Mouse (Mus musculus) forebrain, embryonic 15.5 days (tissue): Measurements from ENCODE around the gene Arhgap31. TPM values are rescaled to one million over a fixed set of nuclear protein-coding genes. Genes with fewer than 3 reads are reported as not detected.

ENCODE experiments used
- ATAC-seq: fragments of 200-750 bp; cut with Nextera tagmentation; replicated peaks from 2 replicates; pipeline ENCODE4 v1.8.0; 2017; ENCODE audit warnings: mild to moderate bottlenecking, moderate TSS enrichment, moderate library complexity
- H3K27ac ChIP-seq: fragments of 300-500 bp; sonication (generic); replicated peaks from 2 replicates; pipeline ENCODE4 v1.5.1; 2015; ENCODE audit warnings: mild to moderate bottlenecking, inconsistent platforms
- H3K27me3 ChIP-seq: fragments of 300-500 bp; sonication (generic); 2 replicates; pipeline ENCODE4 v1.6.1; 2015; ENCODE audit warnings: inconsistent platforms
- H3K36me3 ChIP-seq: fragments of 300-500 bp; sonication (generic); 2 replicates; pipeline ENCODE4 v1.6.1; 2015; ENCODE audit warnings: mild to moderate bottlenecking, inconsistent platforms
- H3K4me1 ChIP-seq: fragments of 300-500 bp; sonication (generic); 2 replicates; pipeline ENCODE4 v1.6.1; 2015; ENCODE audit warnings: inconsistent platforms
- H3K4me2 ChIP-seq: fragments of 300-500 bp; sonication (generic); replicated peaks from 2 replicates; pipeline ENCODE4 v1.6.1; 2015; ENCODE audit warnings: mild to moderate bottlenecking, inconsistent platforms
- H3K4me3 ChIP-seq: fragments of 300-500 bp; sonication (generic); 2 replicates; pipeline ENCODE4 v1.5.1; 2015; ENCODE audit warnings: mild to moderate bottlenecking, inconsistent platforms
- H3K9ac ChIP-seq: fragments of 300-500 bp; sonication (generic); replicated peaks from 2 replicates; pipeline ENCODE4 v1.6.1; 2015; ENCODE audit warnings: mild to moderate bottlenecking, inconsistent platforms
- H3K9me3 ChIP-seq: fragments of 300-500 bp; sonication (generic); 2 replicates; pipeline ENCODE4 v1.6.1; 2016; ENCODE audit warnings: inconsistent platforms
- WGBS: fragments of 180-500 bp; shearing (Covaris S2); methylation state at CpG from one replicate; pipeline ENCODE4 v1.1.7; 2015; ENCODE audit warnings: mixed read lengths; 5-methylcytosine and 5-hydroxymethylcytosine counted together
- polyA plus RNA-seq: library from polyadenylated mRNA; unstranded; fragments of >200 nt; fragmentation: Nextera tagmentation; extraction: Ambion mirVana; gene quantifications from 2 replicates; pipeline ENCODE4 v1.2.1, GENCODE M21; 2015

The Arhgap31 gene
- polyA plus RNA-seq, 1 experiment from 2014 or later = 3.4 TPM

DNA sequence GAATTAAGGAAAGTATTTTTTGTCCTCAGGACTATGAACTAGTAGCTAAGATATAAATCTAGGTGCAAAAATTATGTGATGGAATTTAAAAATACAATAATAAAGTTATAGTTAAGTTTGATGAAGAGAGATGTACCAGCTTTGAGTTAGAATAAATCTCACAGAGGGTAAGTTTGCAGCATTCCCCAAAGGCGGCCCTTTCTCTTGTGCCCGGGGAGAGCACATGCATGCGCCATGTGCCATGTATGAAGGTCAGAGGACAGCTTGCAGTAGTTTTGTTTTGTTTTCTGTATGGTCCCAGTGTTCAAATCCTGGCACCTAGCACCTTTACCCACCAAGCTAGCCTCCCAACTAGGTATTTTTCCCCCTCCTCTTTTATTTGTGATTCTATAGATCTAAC lies 141.6 kb downstream of the Arhgap31 start:
- H3K4me3 ChIP-seq = no peak overlapping the region
- H3K27me3 ChIP-seq = no peaks in the 10 kb centered on the region
- H3K27ac ChIP-seq = no peak overlapping the region
- H3K36me3 ChIP-seq = peaks cover 43% of the 10 kb centered on the region
- WGBS = 97% methylated on average over 3 of the region's 3 CpGs
- no peaks in the 10 kb centered on the region for H3K4me1 ChIP-seq
- no peak overlapping the region for H3K4me2 ChIP-seq
- H3K9ac ChIP-seq = no peak overlapping the region
- ATAC-seq = no peak
- no peaks in the 10 kb centered on the region for H3K9me3 ChIP-seq

DNA sequence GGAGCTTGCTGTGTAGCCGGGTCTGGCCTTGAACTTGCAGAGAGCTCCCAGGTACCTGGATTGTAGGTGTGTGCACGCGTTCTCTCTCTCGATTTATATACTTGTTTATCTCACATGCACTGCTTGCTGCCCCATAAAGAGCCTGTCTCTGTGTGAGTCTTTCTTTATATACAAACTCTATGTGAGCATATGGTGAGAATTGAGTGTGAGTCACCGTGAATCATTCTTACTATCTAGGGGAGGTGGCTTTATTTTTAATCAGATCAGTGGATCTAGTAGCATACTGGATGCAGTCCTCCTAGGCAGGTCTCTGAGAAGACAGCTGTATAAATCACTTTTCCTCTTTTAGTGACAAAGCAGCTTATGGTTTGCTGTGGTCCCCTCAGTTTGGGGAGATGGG lies 144.9 kb downstream of the Arhgap31 start:
- no peak for ATAC-seq
- WGBS = 93% methylated on average over 5 of the region's 5 CpGs
- peaks cover 34% of the 10 kb centered on the region for H3K36me3 ChIP-seq

GRCm38 (mm10) chr16:38563516-38563915 lies 149.6 kb downstream of the Arhgap31 start:
- Histone ChIP-seq H3K4me3 (peak overlapping the region; percentile 93), H3K4me2 (peak overlapping the region; percentile 72), H3K9ac (peak overlapping the region; percentile 86; the same call in 1 of the 2 replicates), H3K9me3 (no peaks in the 10 kb centered on the region), H3K36me3 (peaks cover 13% of the 10 kb centered on the region), H3K27ac (no peak overlapping the region), H3K4me1 (peaks cover 26% of the 10 kb centered on the region), H3K27me3 (no peaks in the 10 kb centered on the region)
- WGBS = 45% methylated on average over 10 of the region's 10 CpGs
- no peak for ATAC-seq

More for the DNA sequence above, 144.9 kb downstream of the Arhgap31 start:
- Histone ChIP-seq H3K4me1 (peaks cover 21% of the 10 kb centered on the region), H3K9me3 (no peaks in the 10 kb centered on the region), H3K9ac (no peak overlapping the region), H3K27me3 (no peaks in the 10 kb centered on the region), H3K4me3 (no peak overlapping the region), H3K27ac (no peak overlapping the region), H3K4me2 (no peak overlapping the region)

- Histone ChIP-seq H3K27me3 (no peaks in the 10 kb centered on the region), H3K27ac (peak overlapping the region; percentile 79), H3K4me2 (peak overlapping the region; percentile 72), H3K4me1 (peaks cover 26% of the 10 kb centered on the region), H3K9me3 (no peaks in the 10 kb centered on the region), H3K9ac (peak overlapping the region; percentile 86), H3K36me3 (peaks cover 11% of the 10 kb centered on the region; the same call in 1 of the 2 replicates), H3K4me3 (peak overlapping the region; percentile 93)
- ATAC-seq = peak; percentile 79
- 1% methylated on average over 25 of the region's 25 CpGs for WGBS
Observed at GRCm38 (mm10) chr16:38562968-38563327, 150.1 kb downstream of the Arhgap31 start.

DNA sequence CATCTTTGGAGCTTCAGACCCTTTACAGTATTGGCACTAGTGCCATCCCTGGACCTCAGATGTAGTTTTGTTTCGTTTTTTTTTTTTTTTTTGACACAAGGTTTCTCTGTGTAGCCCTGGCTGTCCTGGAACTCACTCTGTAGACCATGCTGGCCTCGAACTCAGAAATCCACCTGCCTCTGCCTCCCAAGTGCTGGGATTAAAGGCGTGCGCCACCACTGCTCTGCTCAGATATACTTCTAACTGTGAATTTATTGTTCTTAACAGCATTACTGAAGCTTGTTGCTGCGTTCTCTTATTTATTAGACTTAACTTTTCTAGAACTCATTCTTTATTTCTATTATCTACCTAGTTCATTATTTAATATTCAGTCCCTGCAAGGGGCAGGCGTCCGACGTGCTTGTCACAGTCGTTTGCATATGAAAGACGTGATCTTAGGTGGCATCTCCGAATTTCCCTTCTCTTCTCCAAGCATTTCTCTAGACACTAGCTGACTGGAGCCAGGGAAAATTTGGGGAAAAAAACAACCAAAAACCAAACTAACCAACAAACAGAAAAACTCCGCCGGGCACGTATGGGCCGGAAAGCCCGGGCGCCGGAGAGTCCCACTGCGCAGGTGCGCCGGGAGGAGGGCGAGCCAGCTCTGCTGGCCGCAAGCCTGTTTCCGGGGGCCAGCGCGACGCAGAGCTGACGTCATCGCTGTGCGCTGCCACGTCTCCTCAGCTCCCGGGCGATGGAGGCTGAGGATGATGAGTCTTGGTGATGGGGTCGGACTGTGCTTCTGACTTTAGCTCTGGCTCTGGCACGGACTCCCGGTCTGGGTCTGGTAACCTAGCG lies 150.7 kb downstream of the Arhgap31 start:
- peak; percentile 96 for ATAC-seq
- H3K27me3 ChIP-seq = no peaks in the 10 kb centered on the region
- H3K9me3 ChIP-seq = no peaks in the 10 kb centered on the region
- H3K4me2 ChIP-seq = peak overlapping the region; percentile 72
- H3K9ac ChIP-seq = peak overlapping the region; percentile 86
- H3K36me3 ChIP-seq = peaks cover 11% of the 10 kb centered on the region; the same call in 1 of the 2 replicates
- H3K4me3 ChIP-seq = peak overlapping the region; percentile 93
- 7% methylated on average over 37 of the region's 37 CpGs for WGBS
- peaks cover 26% of the 10 kb centered on the region for H3K4me1 ChIP-seq
- peak overlapping the region; percentile 79 for H3K27ac ChIP-seq

GRCm38 (mm10) chr16:38558221-38558748 lies 154.8 kb downstream of the Arhgap31 start, which contains the start of gene Tmem39a:
Gene Tmem39a, plus strand, starts transcription at chr16:38558698.
- Histone ChIP-seq H3K27ac (no peak within 1 kb of the TSS), H3K9ac (no peak within 1 kb of the TSS), H3K36me3 (no peaks in the 10 kb centered on the region), H3K9me3 (no peaks in the 10 kb centered on the region), H3K4me1 (peaks cover 6% of the 10 kb centered on the region), H3K4me2 (no peak within 1 kb of the TSS), H3K27me3 (peaks cover 9% of the 10 kb centered on the region; the same call in 1 of the 2 replicates), H3K4me3 (no peak within 1 kb of the TSS)
- 82% methylated on average over 3 of the region's 3 CpGs for WGBS
- ATAC-seq = no peak

GRCm38 (mm10) chr16:38555988-38556387 lies 157.1 kb downstream of the Arhgap31 start:
- ATAC-seq = no peak
- no peak overlapping the region for H3K4me3 ChIP-seq
- no peaks in the 10 kb centered on the region for H3K4me1 ChIP-seq
- WGBS = 88% methylated on average over 3 of the region's 3 CpGs
- H3K9ac ChIP-seq = no peak overlapping the region
- no peaks in the 10 kb centered on the region for H3K36me3 ChIP-seq
- no peak overlapping the region for H3K4me2 ChIP-seq
- H3K27ac ChIP-seq = no peak overlapping the region
- H3K9me3 ChIP-seq = no peaks in the 10 kb centered on the region
- peaks cover 18% of the 10 kb centered on the region; the same call in 1 of the 2 replicates for H3K27me3 ChIP-seq

DNA sequence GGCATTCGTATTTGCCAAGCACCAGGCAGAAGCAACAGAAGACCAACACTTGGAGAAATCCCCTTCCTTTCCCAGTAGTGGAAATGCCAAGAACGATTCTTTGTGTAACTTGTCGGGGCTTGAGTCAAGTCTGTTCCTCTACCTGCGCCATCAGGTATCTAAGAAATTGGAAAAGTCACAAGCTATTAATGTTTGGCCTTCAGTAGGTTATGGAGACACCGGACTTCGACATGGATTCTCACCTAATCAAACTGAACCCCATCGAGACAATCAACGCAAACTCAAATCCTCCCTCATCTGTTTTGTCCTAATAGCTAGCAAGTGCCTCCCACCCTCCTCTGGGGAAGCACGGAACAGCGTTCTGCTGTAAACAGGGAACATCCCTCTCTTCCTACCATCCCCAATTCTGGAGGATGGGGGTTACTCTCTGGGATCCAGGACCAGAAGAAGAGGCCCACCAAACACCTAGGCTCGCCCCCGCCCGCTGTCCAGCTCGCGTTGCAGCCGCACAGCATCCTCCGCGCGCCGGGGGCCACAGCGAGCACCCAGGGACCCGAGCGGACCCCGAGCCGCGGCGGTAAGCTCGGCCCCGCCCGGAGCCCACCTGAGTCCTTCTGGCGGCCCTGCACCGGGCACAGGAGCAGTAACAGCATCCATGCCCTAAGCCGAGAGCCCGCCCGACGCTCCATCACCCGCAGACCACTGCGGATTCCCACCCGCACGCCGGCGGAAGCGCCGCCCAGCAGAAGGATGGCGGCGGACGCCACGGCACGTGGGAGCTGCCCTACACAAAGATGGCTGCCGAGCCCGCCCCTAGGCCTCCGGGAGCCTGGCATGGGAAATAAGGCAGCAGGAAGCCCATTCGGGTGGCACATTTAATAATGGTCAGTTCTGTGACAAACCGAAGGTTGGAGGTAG lies 163.3 kb downstream of the Arhgap31 start, which contains the start of gene Poglut1:
Poglut1 (minus strand) TSS at position 780 of the 918 bp plus-strand sequence.
- H3K9ac ChIP-seq = peak within 1 kb of the TSS; percentile 90
- H3K36me3 ChIP-seq = peaks cover 17% of the 10 kb centered on the region; the same call in 1 of the 2 replicates
- H3K9me3 ChIP-seq = no peaks in the 10 kb centered on the region
- H3K27me3 ChIP-seq = peaks cover 17% of the 10 kb centered on the region; the same call in 1 of the 2 replicates
- ATAC-seq = peak; percentile 98
- peaks cover 29% of the 10 kb centered on the region for H3K4me1 ChIP-seq
- WGBS = 2% methylated on average over 54 of the region's 54 CpGs
- H3K4me3 ChIP-seq = peak within 1 kb of the TSS; percentile 84
- peak within 1 kb of the TSS; percentile 60 for H3K4me2 ChIP-seq
- H3K27ac ChIP-seq = peak within 1 kb of the TSS; percentile 74

Other genes starting within 250 kb of the Arhgap31 start
- 37.9 and 39.3 TPM in 2 replicates for gene Timmdc1, start 190.6 kb downstream of the Arhgap31 start, polyA plus RNA-seq
- gene Poglut1, start 163.0 kb downstream of the Arhgap31 start, polyA plus RNA-seq = 66.1 and 66.2 TPM in 2 replicates
- 38.4 and 41.5 TPM in 2 replicates for gene Tmem39a, start 154.6 kb downstream of the Arhgap31 start, polyA plus RNA-seq
- gene B4galt4, start 29.0 kb upstream of the Arhgap31 start, polyA plus RNA-seq = 24.5 and 27.4 TPM in 2 replicates
- gene Upk1b, start 87.1 kb upstream of the Arhgap31 start, polyA plus RNA-seq = 0.19 TPM in 1 of 2 replicates, not detected in the other
- not detected in 2 replicates for gene 4930435E12Rik, start 115.5 kb upstream of the Arhgap31 start, polyA plus RNA-seq
- gene Igsf11, start 179.4 kb upstream of the Arhgap31 start, polyA plus RNA-seq = 3.5 and 4.1 TPM in 2 replicates